Mouse (Mus musculus) gastrocnemius, postnatal 10 days (tissue): ENCODE measurements around the gene Ift81. TPM values are rescaled to one million over a fixed set of nuclear protein-coding genes. Genes with fewer than 3 reads are reported as not detected.
"Not testable (repeated sequence)": the region's sequence is repeated elsewhere in the genome, so short reads cannot be mapped to it uniquely, and the experiment has no call there.

Source experiments
- DNase-seq: peaks from one replicate; pipeline ENCODE4 v3.0.0; 2021; ENCODE audit warnings: mixed read lengths
- long read RNA-seq, 2 experiments: library from polyadenylated mRNA; stranded (forward); transcript quantifications; one replicate each; pipeline ENCODE4 v2.0.0; 2021
- total RNA-seq, 2 experiments: library from RNA; stranded (reverse); gene quantifications; 2 replicates each; pipeline ENCODE4 v1.2.3; 2021

The Ift81 gene
- total RNA-seq = 1 to 10 TPM; 7.0 to 7.9 TPM
- long read RNA-seq, experiment 1, partial matches to known transcripts = 0 of 6 reads
- long read RNA-seq, experiment 1, other reads (novel, unspliced or antisense) = 1 of 6 reads
- long read RNA-seq, experiment 2, partial matches to known transcripts = 0 of 7 reads
- long read RNA-seq, experiment 2, other reads (novel, unspliced or antisense) = 4 of 7 reads

DNA sequence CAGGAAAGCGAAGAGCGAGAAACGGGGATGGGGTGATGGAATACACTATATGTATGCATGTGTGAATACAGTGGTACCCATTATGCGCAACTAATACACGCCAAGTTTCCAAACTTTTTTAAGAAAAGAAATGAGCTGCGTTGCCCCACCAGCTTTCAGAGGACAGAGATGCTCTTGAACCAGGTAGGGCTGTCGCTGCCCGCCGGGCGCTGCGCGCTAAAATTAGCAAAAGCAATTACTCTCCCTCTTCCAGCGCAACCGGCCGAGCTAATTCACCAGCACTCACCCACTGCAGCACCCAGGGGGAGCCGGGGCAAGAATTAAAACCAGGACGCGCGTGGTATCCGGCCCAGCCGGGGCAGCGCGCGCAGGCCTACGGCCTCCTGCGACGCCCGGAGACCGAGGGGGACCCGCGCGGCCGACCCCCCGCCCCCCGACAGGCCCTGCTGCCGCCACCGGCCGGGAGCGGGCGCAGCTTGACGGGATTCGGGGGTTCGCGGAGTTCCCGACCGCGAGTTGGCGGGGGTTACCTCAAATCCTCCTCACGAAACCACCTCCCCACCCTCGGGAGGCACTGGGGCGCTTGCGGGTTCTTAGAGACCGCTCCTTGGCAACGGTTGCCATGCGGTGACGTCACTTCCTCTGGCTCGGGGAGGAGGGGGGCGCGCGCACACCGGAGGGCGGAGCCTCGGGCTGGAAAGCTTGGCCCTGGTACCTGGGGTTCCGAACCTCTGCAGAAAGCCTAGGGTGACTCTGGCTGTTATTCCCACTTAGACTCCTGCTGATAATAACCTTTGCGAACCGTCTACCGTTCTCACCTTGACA is at the start of gene Ift81:
TSS of gene Ift81 (minus strand) at position 611 of the 825 bp plus-strand sequence.
- DNase-seq = peak; percentile 97

- DNase-seq = no peak
Observed at GRCm38 (mm10) chr5:122662501-122662900, 48.2 kb upstream of the Ift81 start.

GRCm38 (mm10) chr5:122656808-122657207 is 42.5 kb upstream of the Ift81 start:
- no peak for DNase-seq

- DNase-seq = no peak
Observed at GRCm38 (mm10) chr5:122654268-122654573, 39.9 kb upstream of the Ift81 start.

DNA sequence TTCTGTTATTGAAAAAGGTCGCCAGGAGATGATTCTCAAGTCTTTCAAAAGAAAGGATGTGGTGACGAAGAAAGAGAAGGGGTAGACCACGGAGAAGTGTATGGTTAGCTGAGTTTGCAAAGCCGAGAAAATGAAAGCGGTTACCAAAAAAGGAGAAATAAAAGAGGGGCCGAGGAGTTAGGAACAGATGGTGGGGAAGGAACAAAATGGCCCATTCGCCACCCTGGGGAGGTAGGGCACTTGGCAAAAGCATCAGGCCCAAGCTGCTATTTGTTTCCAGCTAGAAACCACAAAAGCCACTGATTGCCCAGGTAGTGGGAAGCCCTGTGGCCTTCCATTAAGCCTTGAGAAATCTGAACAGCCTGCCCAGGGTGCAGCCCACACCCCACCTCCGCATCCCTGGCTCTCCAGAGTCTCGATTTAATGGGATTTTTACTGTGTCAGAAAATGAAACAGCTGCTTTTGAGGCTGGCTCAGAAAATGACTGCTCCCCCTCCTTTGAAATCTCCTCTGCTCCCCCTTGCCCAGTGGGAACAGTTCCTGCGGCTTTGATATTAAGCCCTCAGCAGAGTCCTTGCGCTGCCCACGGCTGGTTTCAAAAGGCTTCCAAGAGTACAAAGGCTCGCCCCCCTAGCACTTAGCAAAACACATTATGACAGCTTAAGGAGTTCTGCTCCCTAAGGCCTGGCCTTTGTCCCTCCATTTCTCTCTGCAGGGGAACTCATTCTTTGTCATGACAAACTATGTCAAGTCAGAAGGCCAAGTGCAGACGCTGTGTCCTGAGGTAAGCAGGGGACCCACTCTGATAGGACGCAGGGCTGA is 39.3 kb upstream of the Ift81 start:
- DNase-seq = no peak

GRCm38 (mm10) chr5:122653112-122653445 is 38.8 kb upstream of the Ift81 start:
- DNase-seq = no peak

- no peak for DNase-seq
Observed at GRCm38 (mm10) chr5:122652506-122652905, 38.2 kb upstream of the Ift81 start.

DNA sequence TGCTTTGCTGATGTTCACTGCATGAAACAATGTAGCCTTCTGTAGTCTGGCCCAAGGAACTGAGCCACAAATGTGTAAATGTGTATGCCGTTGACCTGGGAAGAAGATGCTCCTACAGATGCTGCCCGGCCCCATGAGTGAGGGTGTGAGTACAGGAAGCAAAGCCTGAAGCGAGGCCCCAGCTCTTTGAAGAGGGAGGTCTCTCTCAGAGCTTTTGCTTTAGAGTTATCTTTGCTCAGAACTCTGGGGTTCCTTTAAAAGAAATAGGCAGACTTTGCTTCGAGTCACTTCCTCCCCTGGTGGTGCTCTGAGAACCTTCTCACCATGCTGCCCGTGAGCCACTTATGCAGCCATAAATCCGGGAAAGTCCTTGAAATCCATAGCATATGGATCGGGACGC is 35.8 kb upstream of the Ift81 start:
- no peak for DNase-seq

GRCm38 (mm10) chr5:122649264-122649663 is 34.9 kb upstream of the Ift81 start:
- DNase-seq = no peak

DNA sequence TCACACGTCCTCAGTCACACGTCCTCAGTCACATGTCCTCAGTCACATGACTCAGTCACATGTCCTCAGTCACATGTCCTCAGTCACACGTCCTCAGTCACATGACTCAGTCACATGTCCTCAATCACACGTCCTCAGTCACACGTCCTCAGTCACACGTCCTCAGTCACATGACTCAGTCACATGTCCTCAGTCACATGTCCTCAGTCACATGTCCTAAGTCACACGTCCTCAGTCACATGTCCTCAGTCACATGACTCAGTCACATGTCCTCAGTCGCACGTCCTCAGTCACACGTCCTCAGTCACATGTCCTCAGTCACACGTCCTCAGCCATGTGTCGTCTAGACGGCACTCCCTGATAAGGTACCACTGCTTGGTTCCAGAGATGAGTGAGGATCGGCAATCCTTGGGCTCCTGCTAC is 33.6 kb upstream of the Ift81 start:
- not testable (repeated sequence) for DNase-seq

DNA sequence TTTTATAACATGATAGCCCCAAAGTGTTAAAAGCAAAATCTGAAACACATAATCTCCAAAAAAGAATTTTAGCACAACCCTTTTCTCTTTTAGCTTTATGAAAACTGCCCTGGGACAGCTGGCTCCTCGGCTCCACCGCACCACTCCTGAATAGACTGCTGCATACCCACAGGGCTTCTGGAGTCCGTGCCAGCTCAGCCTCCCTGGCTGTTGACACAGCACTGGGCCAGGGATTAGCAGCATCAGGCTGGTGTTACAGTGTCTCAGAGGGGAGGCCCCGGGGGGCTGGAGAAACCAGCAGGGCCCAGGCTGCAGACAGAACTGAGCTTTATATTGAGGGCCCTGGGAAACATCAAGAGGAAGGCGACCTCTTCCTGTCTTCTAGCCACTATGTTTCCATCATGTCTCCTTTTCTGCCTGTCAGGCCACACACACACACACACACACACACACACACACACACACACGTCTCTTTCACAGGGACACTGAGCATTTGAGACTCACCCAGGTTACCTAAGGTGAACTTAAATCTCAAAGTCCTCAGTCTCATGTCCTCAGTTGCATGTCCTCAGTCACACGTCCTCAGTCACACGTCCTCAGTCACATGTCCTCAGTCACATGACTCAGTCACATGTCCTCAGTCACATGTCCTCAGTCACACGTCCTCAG is 33.1 kb upstream of the Ift81 start:
- DNase-seq = no peak

DNA sequence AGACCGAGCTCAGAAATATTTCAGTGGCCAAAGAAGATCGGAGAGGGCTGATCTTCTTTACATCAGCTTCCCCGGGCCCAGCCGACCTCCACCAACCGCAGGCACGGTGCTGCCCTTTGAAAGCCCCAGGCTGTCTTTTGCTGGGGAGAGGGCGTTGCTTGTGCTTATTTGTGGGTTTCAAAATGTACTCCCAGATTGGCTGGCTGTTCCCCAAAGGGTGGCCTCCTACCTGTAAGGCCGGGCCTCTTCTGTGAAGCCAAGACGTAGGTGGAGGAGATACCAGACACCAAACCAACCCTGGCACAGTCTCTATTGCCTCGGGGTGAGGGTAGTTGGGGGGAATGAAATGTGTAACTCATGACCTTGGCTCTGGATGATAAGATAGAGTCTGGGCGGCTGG is 31.7 kb upstream of the Ift81 start:
- DNase-seq = no peak

- DNase-seq = no peak
Observed at GRCm38 (mm10) chr5:122645290-122645689, 31.0 kb upstream of the Ift81 start.

DNA sequence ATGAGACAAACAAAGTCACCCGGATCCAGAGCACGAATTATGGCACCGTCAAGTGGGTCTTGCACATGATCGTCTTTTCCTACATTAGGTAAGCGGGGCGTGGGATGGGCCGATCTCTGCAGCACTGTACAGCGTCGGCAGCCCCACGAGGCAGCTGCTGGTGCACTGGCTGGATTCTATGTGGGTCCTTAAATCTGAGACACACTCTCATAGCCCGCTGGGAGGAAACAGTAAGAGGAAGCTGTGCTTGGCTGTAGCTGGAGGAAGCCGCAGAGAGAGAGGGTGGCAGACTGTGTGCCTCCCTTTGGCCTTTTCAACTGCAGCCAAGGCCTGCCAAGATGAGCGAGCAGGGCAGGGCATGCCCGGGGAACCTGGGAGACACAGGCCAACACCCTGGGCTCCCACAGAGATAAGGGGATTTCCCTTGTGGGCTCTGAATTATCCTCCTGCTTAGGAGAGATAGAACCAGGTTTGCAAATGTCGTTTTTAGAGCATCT is 29.8 kb upstream of the Ift81 start:
- DNase-seq = no peak

- peak; percentile 31 for DNase-seq
Observed at GRCm38 (mm10) chr5:122643701-122644100, 29.4 kb upstream of the Ift81 start, which contains the start of gene P2rx7. P2rx7 (plus strand) TSS chr5:122643911.

DNA sequence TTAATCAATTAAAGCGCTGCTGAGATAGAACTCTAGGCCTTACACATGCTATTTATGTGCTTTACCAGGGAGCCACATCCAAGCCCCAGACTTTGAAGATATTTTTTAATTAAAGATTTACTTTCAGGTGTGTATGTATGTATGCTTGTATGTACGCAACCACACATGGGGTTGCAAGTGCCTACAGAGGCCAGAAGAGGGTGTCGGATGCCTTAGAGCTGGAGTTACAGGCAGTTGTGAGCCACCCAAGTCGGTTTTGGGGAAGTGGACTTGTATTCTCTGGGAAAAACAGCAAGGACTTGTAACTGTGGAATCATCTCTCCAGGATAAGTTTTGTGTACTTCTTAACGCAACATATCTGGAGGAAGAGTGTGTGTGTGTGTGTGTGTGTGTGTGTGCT is 25.7 kb upstream of the Ift81 start:
- DNase-seq = no peak

GRCm38 (mm10) chr5:122639517-122639916 is 25.2 kb upstream of the Ift81 start:
- no peak for DNase-seq

DNA sequence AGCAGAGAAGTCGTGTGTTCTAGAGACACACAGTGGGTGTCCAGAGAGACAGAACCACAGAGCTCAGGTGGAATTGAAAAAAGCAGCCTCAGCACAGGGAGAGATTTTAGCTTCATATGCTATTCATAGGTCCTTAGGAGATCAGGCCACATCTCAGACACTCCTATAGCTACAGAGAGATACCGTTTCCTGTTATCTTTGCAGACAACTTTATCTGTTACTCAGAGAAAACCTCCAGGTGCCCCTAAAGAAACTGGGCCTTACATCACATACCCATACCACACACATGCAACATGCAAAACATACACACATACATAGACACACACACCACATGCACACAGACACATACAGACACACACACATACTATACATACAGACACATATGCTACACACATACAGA is 24.0 kb upstream of the Ift81 start:
- DNase-seq = no peak

DNA sequence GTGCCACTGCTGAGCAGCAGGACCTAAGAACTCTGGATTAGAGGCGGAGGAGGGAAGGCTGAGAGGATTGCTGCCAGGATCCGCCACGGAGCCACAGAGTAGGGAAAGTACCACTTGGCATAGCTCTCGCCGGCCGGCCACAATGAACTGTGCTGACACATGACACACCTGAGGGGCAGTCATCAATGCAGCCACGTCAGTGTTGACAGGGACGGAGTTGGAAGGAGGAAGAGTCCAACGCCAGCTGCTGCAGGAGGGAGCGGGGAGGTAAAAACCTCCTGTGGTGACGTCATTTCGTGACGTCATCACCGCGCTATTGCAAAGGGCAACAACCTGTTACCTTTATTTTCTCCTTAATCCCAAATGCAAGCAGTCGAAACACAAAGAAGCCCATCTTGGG is 22.6 kb upstream of the Ift81 start:
- DNase-seq = no peak

GRCm38 (mm10) chr5:122636308-122636707 is 22.0 kb upstream of the Ift81 start:
- DNase-seq = no peak

DNA sequence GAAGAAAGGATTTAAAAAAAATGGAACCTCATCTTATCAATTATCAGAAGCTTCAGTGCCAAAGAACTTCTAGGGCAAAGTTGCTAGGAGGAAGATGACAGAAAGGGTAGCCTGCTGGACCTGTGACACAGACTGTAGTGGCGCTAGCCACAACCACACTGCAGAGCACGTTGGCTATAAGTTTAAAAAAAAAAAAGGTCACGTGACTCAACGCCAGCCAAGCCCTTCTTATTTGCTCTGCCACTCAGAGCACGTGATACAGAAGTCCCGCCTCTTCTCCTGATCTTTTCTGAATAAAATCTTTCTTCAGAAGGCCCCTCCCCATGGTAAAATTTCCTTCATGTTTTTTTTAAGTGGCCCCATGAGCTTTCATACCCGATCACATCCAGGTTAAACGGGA is 20.9 kb upstream of the Ift81 start:
- DNase-seq = no peak

DNA sequence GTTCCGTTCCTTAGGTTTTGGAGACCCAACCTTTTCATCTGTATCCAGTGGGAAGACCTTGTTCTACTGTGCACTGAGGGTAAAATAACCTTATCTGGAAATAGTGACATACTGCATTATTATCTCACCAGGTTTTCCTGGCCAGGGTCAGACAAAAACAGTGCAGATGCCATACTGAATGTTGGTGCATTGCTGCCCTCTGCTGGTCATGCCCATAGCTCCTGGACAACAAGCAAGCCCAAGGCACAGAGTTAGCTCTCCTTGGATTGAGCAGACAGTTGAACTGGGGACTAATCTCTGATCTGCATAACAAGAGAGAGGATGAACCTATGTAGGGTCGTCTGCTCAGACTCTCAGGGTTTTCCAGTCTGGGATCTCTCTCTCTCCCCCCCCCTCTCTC is 12.9 kb upstream of the Ift81 start:
- peak; percentile 92 for DNase-seq
